Mouse (Mus musculus): ENCODE data around the gene Itga5. TPM values are rescaled to one million over a fixed set of nuclear protein-coding genes. Genes with fewer than 3 reads are reported as not detected.
"Not testable (repeated sequence)": the region's sequence is repeated elsewhere in the genome, so short reads cannot be mapped to it uniquely, and the experiment has no call there.

Gene Itga5
- total RNA-seq (2014; rRNA removed) (8.2 and 8.3 TPM in 2 replicates), polyA plus RNA-seq (2015; fragmentation: Nextera tagmentation; extraction: Ambion mirVana) (4.9 and 5.0 TPM in 2 replicates)

DNA sequence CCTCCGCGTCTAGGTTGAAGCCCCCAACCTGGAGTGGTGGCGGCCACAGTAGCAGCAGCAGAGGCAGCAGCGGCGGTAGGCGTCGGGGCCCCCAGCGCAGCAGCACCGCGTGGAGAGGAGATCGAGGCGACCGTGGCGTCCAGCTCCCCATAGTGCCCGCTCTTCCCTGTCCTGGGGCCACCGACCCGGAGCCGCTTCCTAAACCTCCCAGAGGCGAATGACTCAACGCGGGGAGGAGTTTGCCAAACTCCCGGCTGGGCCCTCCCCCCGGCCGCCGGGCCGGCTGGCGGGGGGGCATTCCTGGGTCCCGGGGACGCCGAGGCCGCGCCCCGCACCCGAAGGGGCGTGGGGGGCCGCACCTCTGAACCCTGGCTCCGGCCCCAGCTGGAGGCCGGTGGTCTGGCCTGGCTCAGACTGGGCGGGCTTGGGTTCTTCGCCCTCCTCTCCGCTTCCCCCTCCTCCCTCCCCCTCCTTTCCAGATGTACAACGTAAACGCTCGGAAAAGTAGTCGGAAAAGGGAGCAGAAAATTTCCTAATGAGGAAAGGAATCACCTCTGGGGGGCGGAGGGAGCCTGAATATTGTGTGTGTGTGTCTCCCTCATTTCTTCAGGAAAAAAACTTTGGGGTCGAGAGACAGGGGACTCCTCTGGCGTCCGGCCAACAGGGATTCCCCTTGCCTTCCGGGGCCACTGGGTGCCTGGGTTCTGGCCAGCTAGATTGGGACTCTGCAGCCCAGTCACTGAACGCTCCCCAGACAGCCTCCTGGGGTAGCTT lies at the start of gene Itga5:
Itga5 (minus strand) TSS at position 388 of the 774 bp plus-strand sequence.
- WGBS: 1% methylated on average over 47 of the region's 51 CpGs
- peak within 1 kb of the TSS; percentile 40 for H3K9ac ChIP-seq (replicated peaks; ENCODE audit: low read length)
- H3K36me3 ChIP-seq (ENCODE audit: insufficient read depth, low read length): no peaks in the 10 kb centered on the region
- DNase-seq (ENCODE audit: low spot score) (peak; percentile 24), ATAC-seq (peak; percentile 58; the same call in 1 of the 2 replicates)
- H3K9me3 ChIP-seq (ENCODE audit: low read length): no peaks in the 10 kb centered on the region
- peaks cover 11% of the 10 kb centered on the region for H3K4me1 ChIP-seq (ENCODE audit: insufficient read depth, low read length)
- 0 out of 2 replicates have a peak, but pooled peaks cover 3% of the 10 kb centered on the region for H3K27me3 ChIP-seq (ENCODE audit: insufficient read depth, low read length)
- H3K4me2 ChIP-seq (ENCODE audit: low read depth, low read length): peak within 1 kb of the TSS; percentile 93
- H3K4me3 ChIP-seq (ENCODE audit: low read length): peak within 1 kb of the TSS; percentile 44
- TF ChIP-seq CTCF (IDR thresholded peaks at IDR 0.05; ENCODE audit: low read depth): no peak
- no peak within 1 kb of the TSS for H3K27ac ChIP-seq

- not testable (repeated sequence) for H3K36me3 ChIP-seq (ENCODE audit: insufficient read depth, low read length); H3K27ac ChIP-seq; H3K4me1 ChIP-seq (ENCODE audit: insufficient read depth, low read length); H3K4me3 ChIP-seq (ENCODE audit: low read length); H3K27me3 ChIP-seq (ENCODE audit: insufficient read depth, low read length); ATAC-seq; DNase-seq (ENCODE audit: low spot score); H3K9me3 ChIP-seq (ENCODE audit: low read length); H3K9ac ChIP-seq (replicated peaks; ENCODE audit: low read length); H3K4me2 ChIP-seq (ENCODE audit: low read depth, low read length)
- 92% methylated on average over 2 of the region's 3 CpGs for WGBS
Observed at GRCm38 (mm10) chr15:103405586-103405985, 39.0 kb upstream of the Itga5 start.

DNA sequence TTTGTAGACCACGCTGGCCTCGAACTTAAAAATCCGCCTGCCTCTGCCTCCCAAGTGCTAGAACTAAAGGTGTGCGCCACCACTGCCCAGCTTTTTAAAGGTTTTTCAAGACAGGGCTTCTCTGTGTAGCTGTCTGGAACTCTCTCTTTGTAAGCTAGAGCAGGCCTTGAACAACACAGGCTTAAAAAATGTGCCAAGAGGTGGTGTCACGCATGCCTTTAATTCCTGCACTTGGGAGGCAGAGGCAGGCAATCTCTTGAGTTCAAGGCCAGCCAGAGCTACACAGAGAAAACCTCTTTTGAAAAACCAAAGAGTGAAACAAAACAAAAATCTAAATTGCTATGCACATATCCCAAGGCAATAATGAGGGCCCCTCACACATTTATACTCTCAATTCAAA lies 34.8 kb upstream of the Itga5 start:
- Histone ChIP-seq H3K4me1 (ENCODE audit: insufficient read depth, low read length) (no peaks in the 10 kb centered on the region), H3K36me3 (ENCODE audit: insufficient read depth, low read length) (no peaks in the 10 kb centered on the region), H3K4me2 (ENCODE audit: low read depth, low read length) (no peak overlapping the region), H3K27ac (no peak overlapping the region), H3K9me3 (ENCODE audit: low read length) (no peaks in the 10 kb centered on the region), H3K4me3 (ENCODE audit: low read length) (no peak overlapping the region), H3K27me3 (ENCODE audit: insufficient read depth, low read length) (no peaks in the 10 kb centered on the region), H3K9ac (replicated peaks; ENCODE audit: low read length) (no peak overlapping the region)
- 88% methylated on average over 5 of the region's 5 CpGs for WGBS
- no peak for ATAC-seq
- TF ChIP-seq CTCF (IDR thresholded peaks at IDR 0.05; ENCODE audit: low read depth): no peak
- DNase-seq (ENCODE audit: low spot score): no peak

- H3K36me3 ChIP-seq (ENCODE audit: insufficient read depth, low read length): no peaks in the 10 kb centered on the region
- no peak overlapping the region for H3K27ac ChIP-seq
- DNase-seq (ENCODE audit: low spot score) (no peak), ATAC-seq (no peak)
- H3K27me3 ChIP-seq (ENCODE audit: insufficient read depth, low read length): no peaks in the 10 kb centered on the region
- H3K4me3 ChIP-seq (ENCODE audit: low read length): no peak overlapping the region
- no peak overlapping the region for H3K9ac ChIP-seq (replicated peaks; ENCODE audit: low read length)
- TF ChIP-seq CTCF (IDR thresholded peaks at IDR 0.05; ENCODE audit: low read depth): no peak
- H3K4me1 ChIP-seq (ENCODE audit: insufficient read depth, low read length): no peaks in the 10 kb centered on the region
- no peaks in the 10 kb centered on the region for H3K9me3 ChIP-seq (ENCODE audit: low read length)
- no peak overlapping the region for H3K4me2 ChIP-seq (ENCODE audit: low read depth, low read length)
Observed at GRCm38 (mm10) chr15:103393577-103393976, 27.0 kb upstream of the Itga5 start.

DNA sequence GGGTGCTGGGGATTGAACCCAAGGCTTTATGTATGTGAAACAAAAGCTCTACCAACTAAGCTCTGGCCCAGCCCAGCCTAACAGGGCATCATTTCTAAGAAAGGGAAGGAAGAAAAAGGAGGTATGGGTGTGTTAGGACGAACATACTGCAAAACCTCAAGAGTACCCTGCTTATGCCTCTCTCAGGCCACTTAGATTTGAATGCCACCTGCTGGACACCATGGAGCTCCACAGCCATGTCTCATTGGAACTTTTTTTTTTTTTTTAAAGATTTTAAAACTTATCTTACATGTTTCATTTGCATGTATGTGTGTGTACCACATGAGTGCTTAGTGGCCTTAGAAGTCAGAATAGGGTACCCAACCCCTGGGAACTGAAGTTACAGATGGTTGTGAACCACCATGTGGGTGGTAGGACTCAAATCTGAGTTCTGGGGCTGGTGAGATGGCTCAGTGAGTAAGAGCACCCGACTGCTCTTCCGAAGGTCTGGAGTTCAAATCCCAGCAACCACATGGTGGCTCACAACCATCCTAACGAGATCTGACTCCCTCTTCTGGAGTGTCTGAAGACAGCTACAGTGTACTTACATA lies 22.1 kb upstream of the Itga5 start:
- Histone ChIP-seq H3K4me3 (ENCODE audit: low read length) (no peak overlapping the region), H3K4me2 (ENCODE audit: low read depth, low read length) (no peak overlapping the region), H3K27ac (no peak overlapping the region), H3K9ac (replicated peaks; ENCODE audit: low read length) (no peak overlapping the region), H3K36me3 (ENCODE audit: insufficient read depth, low read length) (no peaks in the 10 kb centered on the region), H3K4me1 (ENCODE audit: insufficient read depth, low read length) (no peaks in the 10 kb centered on the region), H3K27me3 (ENCODE audit: insufficient read depth, low read length) (no peaks in the 10 kb centered on the region), H3K9me3 (ENCODE audit: low read length) (no peaks in the 10 kb centered on the region)
- peak; percentile 71 for TF ChIP-seq CTCF (IDR thresholded peaks at IDR 0.05; ENCODE audit: low read depth)
- no peak for ATAC-seq
- peak; percentile 52 for DNase-seq (ENCODE audit: low spot score)
- 65% methylated on average over 3 of the region's 4 CpGs for WGBS

DNA sequence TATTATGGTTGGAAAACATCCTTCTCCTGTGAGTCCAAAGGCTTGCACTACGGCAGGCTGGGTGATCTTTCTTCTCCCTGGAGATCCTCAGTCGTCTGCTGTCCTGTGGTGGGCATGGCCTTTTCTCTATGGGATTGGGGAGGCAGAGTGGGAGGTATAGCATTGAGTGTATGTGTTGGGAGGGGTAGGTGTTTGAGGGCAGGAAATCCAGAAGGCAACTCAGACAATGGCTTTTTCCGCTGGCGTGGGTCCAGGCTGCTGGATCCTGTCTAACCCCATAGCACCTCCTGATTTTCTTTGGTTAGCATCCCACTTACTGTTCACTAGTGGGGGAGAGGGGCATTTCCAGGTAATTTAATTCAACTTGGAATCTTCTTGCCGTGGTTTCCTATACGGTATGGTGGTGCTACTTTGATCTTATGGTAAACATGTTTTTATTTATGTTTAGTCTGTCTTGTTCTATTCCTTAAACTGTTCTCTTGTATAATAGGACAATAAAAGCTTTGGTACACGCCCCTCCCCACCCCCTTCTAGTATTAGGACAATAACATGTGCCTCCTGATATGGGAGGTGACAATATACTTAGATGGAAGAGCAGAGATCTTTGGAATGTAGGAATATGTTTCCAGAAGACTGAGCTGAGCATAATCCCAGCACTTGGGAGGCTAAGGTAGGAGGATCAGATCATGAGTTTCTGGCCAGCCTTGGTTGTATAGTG lies 17.4 kb upstream of the Itga5 start:
- H3K9ac ChIP-seq (replicated peaks; ENCODE audit: low read length): no peak overlapping the region
- no peak overlapping the region for H3K4me2 ChIP-seq (ENCODE audit: low read depth, low read length)
- no peak for ATAC-seq
- 65% methylated on average over 7 of the region's 7 CpGs for WGBS
- DNase-seq (ENCODE audit: low spot score): no peak
- no peaks in the 10 kb centered on the region for H3K4me1 ChIP-seq (ENCODE audit: insufficient read depth, low read length)
- no peak overlapping the region for H3K27ac ChIP-seq
- no peaks in the 10 kb centered on the region for H3K9me3 ChIP-seq (ENCODE audit: low read length)
- no peak overlapping the region for H3K4me3 ChIP-seq (ENCODE audit: low read length)
- H3K27me3 ChIP-seq (ENCODE audit: insufficient read depth, low read length): no peaks in the 10 kb centered on the region
- no peaks in the 10 kb centered on the region for H3K36me3 ChIP-seq (ENCODE audit: insufficient read depth, low read length)
- TF ChIP-seq CTCF (IDR thresholded peaks at IDR 0.05; ENCODE audit: low read depth): no peak
